Mouse (Mus musculus) thymus, adult 2 months (tissue): ENCODE measurements around the gene Meis1. TPM values are rescaled to one million over a fixed set of nuclear protein-coding genes. Genes with fewer than 3 reads are reported as not detected.

Experiments
- DNase-seq: peaks from one replicate; pipeline ENCODE4 v3.0.0; 2021
- H3K27ac ChIP-seq: fragments of 200-500 bp; 2 replicates; pipeline ENCODE4 v1.5.1; 2012; ENCODE audit warnings: low read length, control low read depth; ENCODE audit not compliant: control insufficient read depth, insufficient read depth
- H3K27me3 ChIP-seq: fragments of 200-500 bp; 2 replicates; pipeline ENCODE4 v1.6.1; 2012; ENCODE audit warnings: mild to moderate bottlenecking, low read length, moderate library complexity, mixed read lengths; ENCODE audit not compliant: control insufficient read depth, insufficient read depth
- H3K36me3 ChIP-seq: fragments of 200-500 bp; 2 replicates; pipeline ENCODE4 v1.6.1; 2012; ENCODE audit warnings: mild to moderate bottlenecking, low read length, moderate library complexity; ENCODE audit not compliant: control insufficient read depth, insufficient read depth
- H3K4me1 ChIP-seq: fragments of 200-500 bp; replicated peaks from 2 replicates; pipeline ENCODE4 v1.6.1; 2012; ENCODE audit warnings: low read length; ENCODE audit not compliant: control insufficient read depth, insufficient read depth
- H3K4me3 ChIP-seq: fragments of 200-500 bp; 2 replicates; pipeline ENCODE4 v1.5.1; 2012; ENCODE audit warnings: mild to moderate bottlenecking, low read length, control low read depth, moderate library complexity; ENCODE audit not compliant: control insufficient read depth, insufficient read depth
- CTCF ChIP-seq: fragments of 200-500 bp; IDR thresholded peaks from 2 replicates; pipeline ENCODE4 v1.5.1; 2012; ENCODE audit warnings: mild to moderate bottlenecking, control low read depth, low read length, moderate library complexity, borderline replicate concordance; ENCODE audit not compliant: control insufficient read depth, poor library complexity, insufficient read depth; ENCODE audit errors: extremely low read depth
- POLR2A ChIP-seq: fragments of 200-500 bp; IDR thresholded peaks from 2 replicates; pipeline ENCODE4 v1.6.1; 2012; ENCODE audit warnings: mild to moderate bottlenecking, low read length, control low read depth, moderate library complexity; ENCODE audit not compliant: control insufficient read depth, poor library complexity, insufficient read depth; ENCODE audit errors: extremely low read depth
- WGBS: fragments of 180-500 bp; shearing (Covaris S2); methylation state at CpG from one replicate; pipeline ENCODE4 v1.1.7; 2018; 5-methylcytosine and 5-hydroxymethylcytosine counted together
- polyA plus RNA-seq: library from polyadenylated mRNA; depleted of rRNA; stranded (reverse); fragments of >200 nt; gene quantifications from 2 replicates; pipeline ENCODE4 v1.2.3, GENCODE M21; 2012

Meis1 gene
- polyA plus RNA-seq, 1 experiment = 6.6 TPM

DNA sequence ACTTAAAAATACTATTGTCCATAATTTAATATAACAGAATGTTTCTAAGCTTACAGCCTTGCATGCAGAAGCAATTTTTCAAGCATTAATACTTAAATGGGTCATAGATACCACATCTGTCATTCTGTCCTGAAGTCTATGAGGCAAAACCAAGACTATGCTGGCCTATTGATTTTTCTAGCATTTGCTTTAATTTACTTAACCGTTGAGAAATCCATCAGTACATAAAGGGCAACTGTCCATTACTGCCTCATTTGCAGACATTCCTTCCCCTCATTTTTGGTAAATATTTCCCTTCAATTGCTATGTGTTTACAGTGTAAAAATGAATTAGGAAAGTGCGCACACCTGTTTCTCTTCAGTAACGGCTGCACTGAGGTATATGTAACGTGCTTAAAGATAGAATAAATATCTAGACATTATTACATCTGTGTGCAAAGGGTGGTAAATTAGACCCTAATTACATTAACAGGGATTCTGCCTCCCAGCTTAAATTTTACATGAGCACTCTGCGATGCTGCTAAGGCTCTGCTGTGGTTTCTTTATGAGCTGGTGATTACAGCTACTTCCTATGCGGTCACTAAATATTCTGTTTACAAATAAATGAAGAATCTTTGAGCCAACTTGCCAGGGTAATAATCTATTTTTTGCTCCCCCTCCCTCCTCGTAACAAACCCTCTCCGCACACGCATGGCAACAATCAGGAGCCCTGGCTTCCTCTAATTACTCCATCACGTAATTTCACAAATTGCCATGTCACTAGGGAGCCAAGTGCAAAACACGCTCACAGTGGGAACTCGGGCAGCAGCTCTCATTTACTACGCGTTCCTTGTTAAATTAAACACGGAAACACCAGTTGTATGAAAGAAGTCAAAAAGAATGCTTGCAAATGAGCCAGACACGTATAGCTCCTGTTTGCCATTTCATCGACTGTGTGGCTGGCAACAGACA lies 88.7 kb downstream of the Meis1 start:
- 96% methylated on average over 17 of the region's 17 CpGs for WGBS
- no peak overlapping the region for H3K4me3 ChIP-seq
- TF ChIP-seq POLR2A (no peak), CTCF (no peak)
- no peaks in the 10 kb centered on the region for H3K27me3 ChIP-seq
- no peaks in the 10 kb centered on the region for H3K4me1 ChIP-seq
- no peaks in the 10 kb centered on the region for H3K36me3 ChIP-seq
- H3K27ac ChIP-seq = no peak overlapping the region
- no peak for DNase-seq

DNA sequence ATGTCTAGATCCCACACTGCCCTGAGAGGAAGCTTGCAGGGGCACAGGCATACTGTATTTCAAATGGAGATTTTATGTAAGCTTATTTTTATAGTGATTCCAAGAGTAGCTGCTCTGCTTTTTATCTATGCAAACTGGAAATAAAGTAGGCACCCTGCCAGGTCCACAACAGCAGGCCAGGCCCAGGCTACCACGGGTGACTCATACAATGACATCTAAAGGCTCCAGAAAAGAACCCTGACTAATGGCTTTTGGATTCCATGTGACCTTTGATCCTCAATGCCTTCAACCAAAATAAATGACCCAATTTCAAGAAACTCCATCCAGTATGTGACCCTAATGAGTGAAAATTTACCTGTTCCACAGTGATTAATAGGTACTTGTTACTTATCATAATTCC lies 91.4 kb downstream of the Meis1 start:
- WGBS = 44% methylated on average over 1 of the region's 1 CpGs
- H3K4me3 ChIP-seq = no peak overlapping the region
- no peak for TF ChIP-seq POLR2A
- DNase-seq = no peak
- no peaks in the 10 kb centered on the region for H3K27me3 ChIP-seq
- H3K27ac ChIP-seq = no peak overlapping the region
- no peaks in the 10 kb centered on the region for H3K4me1 ChIP-seq
- no peaks in the 10 kb centered on the region for H3K36me3 ChIP-seq

DNA sequence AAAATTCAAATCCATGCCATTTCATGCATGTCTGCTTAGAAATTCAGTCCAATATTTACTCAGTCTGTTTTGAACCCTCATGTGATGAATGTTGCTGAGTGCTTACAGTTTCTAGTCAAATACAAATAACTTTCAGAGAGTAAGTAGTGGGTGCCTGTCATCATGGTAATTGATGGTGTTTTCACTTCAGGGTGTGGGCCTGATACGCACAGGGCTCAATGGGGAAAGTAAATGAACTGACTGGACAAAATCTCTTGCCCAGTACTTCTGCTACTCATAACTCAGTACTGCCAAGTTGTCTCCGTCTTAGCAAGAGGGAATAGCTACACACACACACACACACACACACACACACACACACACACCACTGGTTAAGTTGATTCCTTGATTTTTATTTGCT lies 92.0 kb downstream of the Meis1 start:
- Histone ChIP-seq H3K27ac (no peak overlapping the region), H3K4me1 (no peaks in the 10 kb centered on the region), H3K4me3 (no peak overlapping the region), H3K27me3 (no peaks in the 10 kb centered on the region), H3K36me3 (no peaks in the 10 kb centered on the region)
- DNase-seq = no peak
- WGBS = 91% methylated on average over 2 of the region's 2 CpGs
- TF ChIP-seq POLR2A (no peak), CTCF (no peak)

DNA sequence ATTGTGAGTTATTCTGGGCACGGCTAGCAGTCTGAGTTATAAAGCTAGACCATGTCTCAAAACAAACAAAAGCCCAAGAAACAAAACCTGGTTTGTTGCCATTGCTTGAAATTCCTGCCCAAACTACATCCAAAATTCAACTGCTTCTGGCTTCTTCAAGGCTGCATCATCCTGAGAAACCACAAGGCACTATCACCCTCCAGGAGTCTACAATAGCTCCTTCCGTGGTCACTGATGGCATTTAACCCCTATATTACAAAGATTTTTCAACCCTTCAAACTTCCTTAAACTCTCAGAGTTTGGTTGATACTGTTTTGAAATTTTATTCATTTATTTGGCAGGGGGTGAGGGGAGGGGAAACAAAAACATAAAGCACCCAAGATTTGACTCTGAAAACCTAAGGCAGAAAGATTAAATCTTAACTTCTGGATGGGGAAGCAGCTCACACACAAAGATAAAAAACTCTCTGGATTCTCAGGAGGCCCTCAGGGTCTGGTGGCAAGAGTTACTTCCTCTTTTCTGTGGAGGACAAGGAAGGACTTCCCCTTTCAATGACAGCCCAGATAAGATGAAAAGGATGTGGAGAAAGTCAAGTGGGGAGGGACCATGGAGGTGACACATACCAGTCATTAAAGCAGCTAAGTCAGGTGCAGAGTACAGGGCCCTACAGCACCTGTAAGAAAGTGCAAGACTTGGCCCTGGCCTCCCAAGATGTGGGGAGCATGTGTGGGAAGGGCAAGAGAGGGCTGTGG lies 94.0 kb downstream of the Meis1 start:
- 11% methylated on average over 2 of the region's 2 CpGs for WGBS
- Histone ChIP-seq H3K27me3 (no peaks in the 10 kb centered on the region), H3K4me3 (no peak overlapping the region), H3K27ac (no peak overlapping the region), H3K4me1 (no peaks in the 10 kb centered on the region), H3K36me3 (no peaks in the 10 kb centered on the region)
- TF ChIP-seq CTCF (no peak), POLR2A (no peak)
- DNase-seq = no peak

DNA sequence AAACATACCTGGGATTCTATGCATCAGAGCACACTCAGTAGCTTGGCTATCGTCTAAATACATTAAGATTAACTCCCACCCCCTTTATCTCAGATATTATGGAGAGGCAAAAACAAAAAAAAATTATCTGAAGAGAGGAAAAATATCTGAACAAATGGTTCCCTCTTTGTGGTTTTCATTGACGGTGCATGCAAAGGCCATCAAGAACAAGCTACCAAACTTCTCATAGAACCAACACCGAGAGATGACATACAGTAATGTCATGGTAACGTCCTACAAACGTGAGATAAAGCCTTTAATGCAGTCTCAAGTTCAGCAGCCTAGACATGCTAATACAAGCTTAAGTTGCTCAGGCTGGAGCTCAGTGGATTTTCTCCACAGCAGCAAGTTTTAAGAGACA lies 95.5 kb downstream of the Meis1 start:
- Histone ChIP-seq H3K4me1 (no peaks in the 10 kb centered on the region), H3K27me3 (no peaks in the 10 kb centered on the region), H3K4me3 (no peak overlapping the region), H3K36me3 (no peaks in the 10 kb centered on the region), H3K27ac (no peak overlapping the region)
- 24% methylated on average over 5 of the region's 5 CpGs for WGBS
- no peak for DNase-seq
- TF ChIP-seq POLR2A (no peak), CTCF (no peak)

DNA sequence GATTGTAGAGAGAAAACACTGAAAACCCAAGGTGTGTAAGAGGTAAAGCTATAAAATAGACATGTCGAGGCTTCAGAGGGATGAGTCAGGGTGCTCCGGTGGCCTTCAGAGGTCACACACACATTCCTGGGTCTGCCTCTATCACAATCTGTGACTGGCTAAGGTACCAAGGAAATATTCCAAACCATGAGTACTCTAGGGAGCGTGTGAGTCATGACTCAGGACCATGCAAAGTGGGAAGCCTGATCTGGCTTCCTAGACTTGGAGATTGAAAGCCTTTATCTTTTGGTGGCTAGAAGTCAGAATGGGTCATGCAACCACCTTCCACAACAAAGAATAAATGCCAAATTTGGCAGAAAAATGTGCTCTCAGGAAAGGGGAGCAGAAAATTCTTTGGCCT lies 98.1 kb downstream of the Meis1 start:
- Histone ChIP-seq H3K27ac (no peak overlapping the region), H3K4me3 (no peak overlapping the region), H3K27me3 (no peaks in the 10 kb centered on the region), H3K36me3 (no peaks in the 10 kb centered on the region), H3K4me1 (no peaks in the 10 kb centered on the region)
- no peak for DNase-seq
- TF ChIP-seq CTCF (no peak), POLR2A (no peak)
- WGBS = 96% methylated on average over 3 of the region's 3 CpGs
